Mouse (Mus musculus): ENCODE data around the gene Gtf2f2. TPM values are rescaled to one million over a fixed set of nuclear protein-coding genes. Genes with fewer than 3 reads are reported as not detected.
A peak's percentile ranks its signal among the peaks of the same experiment; 100 is the strongest.

Gene Gtf2f2
- total RNA-seq (2021): 10 to 100 TPM; 21.8 to 24.8 TPM
- long read RNA-seq, experiment 1, transcript Gtf2f2-201 (8 exons, 1,467 nt): major isoform, 27 of 46 reads
- long read RNA-seq, experiment 1, partial matches to known transcripts: 2 of 46 reads
- long read RNA-seq, experiment 1, other reads (novel, unspliced or antisense): 17 of 46 reads
- long read RNA-seq, experiment 2, transcript Gtf2f2-201 (8 exons, 1,467 nt): major isoform, 16 of 29 reads
- long read RNA-seq, experiment 2, partial matches to known transcripts: 11 of 29 reads
- long read RNA-seq, experiment 2, other reads (novel, unspliced or antisense): 2 of 29 reads

- peak; percentile 97 for DNase-seq
Measured at GRCm38 (mm10) chr14:76010102-76011061, at the start of gene Gtf2f2. TSS of gene Gtf2f2 (minus strand) at chr14:76010865.

- DNase-seq: peak; percentile 21
Measured at GRCm38 (mm10) chr14:76059441-76059840, 48.8 kb upstream of the Gtf2f2 start.

- DNase-seq: no peak
Measured at GRCm38 (mm10) chr14:76053726-76054125, 43.1 kb upstream of the Gtf2f2 start.

DNA sequence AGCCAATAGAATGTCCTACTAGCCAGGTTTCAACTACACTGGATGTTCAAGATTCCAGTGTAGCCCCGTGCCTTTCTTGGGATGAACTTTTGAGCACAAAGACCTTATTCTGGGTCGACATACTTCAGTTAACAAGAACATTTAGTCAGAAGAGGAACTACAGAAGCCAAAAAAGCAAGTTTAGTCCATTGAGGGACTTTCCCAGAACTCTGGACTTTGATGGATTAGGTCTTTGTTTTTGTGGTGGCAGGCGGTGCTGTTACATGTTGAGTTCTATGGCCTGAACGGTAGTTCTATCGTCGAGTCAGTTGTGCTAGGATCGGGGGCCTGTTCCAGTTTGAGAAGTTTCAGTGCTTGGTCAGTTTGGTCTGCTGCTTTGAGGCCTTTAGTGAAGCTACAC is 41.3 kb upstream of the Gtf2f2 start:
- DNase-seq: no peak

GRCm38 (mm10) chr14:76045767-76046166 is 35.1 kb upstream of the Gtf2f2 start:
- DNase-seq: no peak

DNA sequence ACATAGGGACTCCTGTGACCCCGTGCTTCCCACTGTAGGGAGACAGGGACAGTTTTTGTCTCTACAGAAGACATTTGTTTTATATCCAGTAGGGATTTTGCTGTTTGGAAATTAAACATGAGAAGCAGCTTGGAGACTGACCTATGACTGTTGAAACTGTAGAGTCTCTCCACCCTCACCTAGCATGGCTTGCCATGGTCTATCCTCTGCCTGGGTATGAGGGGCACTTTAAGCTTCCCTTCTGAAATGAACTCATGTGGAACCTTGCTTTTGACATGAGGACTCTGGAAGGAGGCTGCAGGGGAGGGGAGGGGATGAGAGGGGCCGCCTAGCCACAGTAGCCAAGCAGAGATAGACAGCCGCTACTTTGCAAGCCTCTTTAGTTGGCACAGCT is 33.5 kb upstream of the Gtf2f2 start:
- DNase-seq: no peak

- DNase-seq: no peak
Measured at GRCm38 (mm10) chr14:76043251-76044163, 32.8 kb upstream of the Gtf2f2 start.

- DNase-seq: no peak
Measured at GRCm38 (mm10) chr14:76033221-76033637, 22.6 kb upstream of the Gtf2f2 start.

DNA sequence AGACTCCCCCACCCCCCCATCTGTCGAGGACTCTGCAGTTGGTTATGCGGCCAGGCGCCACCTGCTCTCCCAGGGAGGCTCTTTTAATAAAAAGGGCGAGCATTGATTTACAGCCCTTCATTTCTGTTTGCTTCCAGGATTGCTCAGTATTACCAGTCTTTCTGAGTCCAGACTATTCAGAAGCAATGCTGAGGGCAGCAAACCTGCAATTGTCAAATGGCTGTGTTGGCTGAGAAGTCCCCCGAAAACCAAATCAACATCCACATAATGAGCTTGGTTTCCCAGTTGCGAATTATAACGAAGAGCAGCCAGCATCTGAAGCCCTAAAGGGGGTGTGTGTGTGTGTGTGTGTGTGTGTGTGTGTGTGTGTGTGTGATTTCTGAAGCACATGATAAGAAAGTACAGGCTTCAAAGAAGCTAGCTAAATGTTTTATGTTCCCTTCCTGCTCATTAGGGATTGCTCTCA is 22.0 kb upstream of the Gtf2f2 start:
- no peak for DNase-seq

DNA sequence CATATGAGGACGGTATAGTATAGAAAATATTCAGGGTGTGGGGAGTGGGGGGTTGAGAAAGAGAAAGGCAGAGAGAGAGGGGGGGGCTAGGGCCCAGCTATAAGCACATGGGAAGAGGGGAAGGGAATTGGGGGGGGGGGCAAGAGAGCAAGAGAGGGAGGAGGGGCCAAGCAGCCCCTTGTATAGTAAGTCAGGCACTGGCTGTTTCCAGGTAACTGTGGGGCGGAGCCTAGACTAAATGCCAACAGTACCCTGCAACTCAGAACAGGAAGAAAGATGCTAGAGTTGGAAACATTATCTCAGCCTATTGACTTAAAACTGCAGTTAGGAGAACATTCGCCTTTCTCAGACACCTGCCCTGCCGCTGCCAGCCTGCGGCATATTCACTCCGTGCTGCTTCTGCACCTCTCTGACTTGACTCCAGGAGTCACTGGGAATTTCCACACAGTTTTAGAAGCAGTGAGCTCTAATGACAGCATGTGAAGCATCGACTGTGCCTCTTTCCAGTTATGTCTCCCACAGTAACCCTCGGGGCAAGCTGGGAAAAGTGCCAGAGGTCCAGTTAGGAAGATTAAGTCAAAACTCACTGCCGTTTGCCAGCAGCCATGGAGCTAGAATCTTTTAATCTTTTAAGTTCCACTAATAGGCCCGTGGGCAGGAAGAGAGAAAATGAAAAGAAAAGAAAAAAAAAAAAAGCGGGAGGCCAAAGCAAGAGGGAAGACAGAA is 20.6 kb upstream of the Gtf2f2 start:
- DNase-seq: peak; percentile 67

GRCm38 (mm10) chr14:76024641-76025040 is 14.0 kb upstream of the Gtf2f2 start:
- no peak for DNase-seq

- no peak for DNase-seq
Measured at GRCm38 (mm10) chr14:76020927-76021719, 10.5 kb upstream of the Gtf2f2 start.

DNA sequence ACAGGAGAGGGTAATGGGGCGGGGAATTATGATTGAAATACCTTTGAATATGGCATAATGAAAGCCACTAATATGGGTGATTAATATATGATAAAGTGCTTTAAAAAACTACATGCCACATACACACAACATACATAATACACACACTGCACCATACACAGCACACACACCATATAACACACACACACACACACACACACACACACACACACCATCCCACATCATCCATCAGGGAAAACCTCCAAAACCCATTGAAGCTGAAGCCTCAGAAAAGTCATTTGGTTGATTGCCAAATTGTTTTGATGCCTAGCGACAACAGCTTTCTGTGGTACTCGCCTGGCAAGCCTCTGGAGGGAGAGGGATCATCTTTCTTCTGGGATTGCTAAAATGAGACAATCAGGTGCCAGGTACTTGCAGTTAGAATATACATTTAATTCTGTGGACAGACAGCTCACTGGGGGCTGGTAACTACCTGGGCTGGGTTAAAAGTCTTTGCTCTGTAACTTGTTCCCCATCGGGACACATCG is 9.7 kb upstream of the Gtf2f2 start:
- DNase-seq: no peak

DNA sequence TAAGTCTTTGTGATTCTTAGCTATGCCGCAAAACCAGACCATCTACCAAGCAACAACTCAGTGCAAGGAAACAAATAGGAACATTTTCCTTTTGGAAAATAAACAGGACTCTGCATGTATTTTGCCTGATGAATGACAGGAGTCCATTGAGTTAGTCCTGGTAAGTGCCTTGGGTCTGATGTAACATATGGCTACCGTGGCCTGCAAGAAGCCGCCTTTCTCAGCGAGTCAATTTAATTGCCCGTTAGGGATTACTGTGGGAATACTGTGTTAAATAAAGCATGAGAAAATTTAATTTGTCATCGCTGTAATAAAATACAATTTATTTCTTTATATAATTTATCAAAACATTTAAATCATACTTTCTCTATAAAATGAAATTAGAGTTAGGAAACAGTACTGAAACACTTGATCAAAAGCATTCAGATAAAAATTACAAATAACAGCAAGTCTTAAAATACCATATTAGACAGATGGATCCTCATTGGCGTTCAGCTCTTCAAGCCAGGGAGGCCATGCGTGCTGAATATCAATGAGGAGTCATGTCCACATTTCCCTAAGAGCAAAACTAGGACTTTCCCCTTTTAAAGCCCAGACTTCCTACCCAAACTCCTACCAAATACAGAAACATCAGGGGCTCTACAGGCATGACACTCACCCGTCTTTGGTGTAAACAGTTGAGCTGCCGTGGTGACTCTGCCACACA is 7.3 kb upstream of the Gtf2f2 start:
- no peak for DNase-seq

DNA sequence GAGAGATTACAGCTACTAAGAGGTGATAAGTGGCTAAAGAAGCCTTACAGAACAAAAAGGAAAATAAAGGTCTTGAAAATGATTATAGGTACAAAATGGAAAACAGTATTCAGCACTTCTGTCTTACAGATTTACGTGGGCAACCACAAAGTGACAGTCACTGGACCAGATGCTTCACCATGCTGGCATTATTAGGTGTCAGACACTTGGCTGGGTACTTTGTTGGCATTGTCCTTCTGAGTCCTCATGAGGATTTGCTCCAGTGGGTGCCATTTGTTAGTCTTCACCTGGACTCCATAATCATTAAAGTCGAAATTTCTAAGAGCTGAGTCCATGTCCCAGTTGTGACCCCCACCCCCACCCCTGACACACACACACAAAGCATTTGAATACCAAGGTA is 3.7 kb upstream of the Gtf2f2 start:
- no peak for DNase-seq

DNA sequence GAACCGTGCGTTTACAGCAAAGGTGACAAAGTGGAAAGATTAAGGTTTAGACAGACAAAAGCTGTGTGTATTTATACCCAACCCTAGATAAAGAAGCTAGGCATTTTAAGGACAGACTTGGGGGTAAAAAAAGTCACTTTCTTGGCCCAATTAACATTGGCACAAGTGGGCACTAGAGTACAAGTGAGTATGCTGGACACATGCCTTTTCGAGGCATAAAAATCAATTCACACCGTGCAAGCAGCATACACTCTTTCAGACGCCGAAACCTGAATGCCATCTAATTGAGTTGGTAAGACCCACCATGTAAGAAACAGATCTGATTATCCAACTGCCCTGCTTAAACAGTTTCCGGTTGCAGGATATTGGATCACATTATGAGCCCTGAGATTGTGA is 395 bp upstream of the Gtf2f2 start:
- no peak for DNase-seq

DNA sequence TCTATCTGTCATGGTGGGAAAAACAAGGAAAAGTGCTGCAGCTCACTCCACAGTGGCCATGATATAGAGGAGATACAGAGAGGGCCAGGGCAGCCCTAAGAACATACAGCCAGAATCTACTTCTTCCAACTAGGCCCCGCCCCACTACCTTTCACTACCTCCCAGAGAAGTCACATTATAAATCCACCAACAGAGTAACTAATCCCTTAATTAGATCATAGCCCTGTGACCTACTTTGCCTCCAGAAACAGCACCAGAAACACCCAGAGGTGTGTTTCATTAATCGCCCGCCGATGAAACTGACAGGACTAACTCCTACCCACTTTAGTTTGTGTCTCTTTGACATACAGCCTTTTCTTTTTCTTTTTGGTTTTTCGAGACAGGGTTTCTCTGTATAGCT is 1.5 kb downstream of the Gtf2f2 start:
- no peak for DNase-seq

GRCm38 (mm10) chr14:76008174-76008573 is 2.5 kb downstream of the Gtf2f2 start:
- DNase-seq: no peak

GRCm38 (mm10) chr14:76005011-76005410 is 5.7 kb downstream of the Gtf2f2 start:
- no peak for DNase-seq

DNA sequence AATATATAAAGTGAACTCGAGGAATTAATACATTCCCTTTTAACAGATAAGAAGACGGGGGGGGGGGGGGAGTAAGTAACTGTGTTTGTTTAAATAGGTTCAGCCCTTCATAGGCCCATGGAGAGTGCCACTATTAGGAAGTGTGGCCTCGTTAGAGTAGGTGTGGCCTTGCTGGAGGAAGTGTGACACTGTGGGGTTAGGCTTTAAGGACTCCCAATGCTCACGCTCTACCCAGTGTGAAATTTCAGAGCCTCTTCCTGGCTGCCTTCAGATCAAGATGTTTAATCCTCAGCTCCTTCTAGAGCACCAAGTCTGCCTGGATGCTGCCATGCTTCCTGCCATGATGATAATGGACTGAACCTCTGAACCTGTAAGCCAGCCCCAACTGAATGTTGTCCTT is 8.9 kb downstream of the Gtf2f2 start:
- DNase-seq: no peak

Measured in adrenal gland, postnatal 10 days (tissue).